Mouse (Mus musculus) intestine, embryonic 14.5 days (tissue): ENCODE measurements around the gene Mpdu1. TPM values are rescaled to one million over a fixed set of nuclear protein-coding genes. Genes with fewer than 3 reads are reported as not detected.

Experiments
- ATAC-seq: fragments of 200-750 bp; cut with Nextera tagmentation; replicated peaks from 2 replicates; pipeline ENCODE4 v1.8.0; 2017; ENCODE audit warnings: low read depth, moderate number of reproducible peaks, moderate TSS enrichment, moderate library complexity; ENCODE audit not compliant: low FRiP score, low TSS enrichment
- DNase-seq: peaks from one replicate; pipeline ENCODE4 v3.0.0-alpha.2; 2018; ENCODE audit warnings: low spot score
- H3K27ac ChIP-seq: fragments of 300-500 bp; sonication (generic); 2 replicates; pipeline ENCODE4 v1.5.1; 2014; ENCODE audit warnings: low read depth, mild to moderate bottlenecking, control low read depth
- H3K27me3 ChIP-seq: fragments of 300-500 bp; sonication (generic); replicated peaks from 2 replicates; pipeline ENCODE4 v1.6.1; 2014; ENCODE audit warnings: low read length, control low read depth; ENCODE audit not compliant: control insufficient read depth, insufficient read depth
- H3K36me3 ChIP-seq: fragments of 300-500 bp; sonication (generic); 2 replicates; pipeline ENCODE4 v1.6.1; 2014; ENCODE audit warnings: low read length, control low read depth; ENCODE audit not compliant: control insufficient read depth, insufficient read depth
- H3K4me1 ChIP-seq: fragments of 300-500 bp; sonication (generic); replicated peaks from 2 replicates; pipeline ENCODE4 v1.6.1; 2014; ENCODE audit warnings: low read length, control low read depth, mixed read lengths; ENCODE audit not compliant: control insufficient read depth, insufficient read depth
- H3K4me2 ChIP-seq: fragments of 300-500 bp; sonication (generic); 2 replicates; pipeline ENCODE4 v1.6.1; 2014; ENCODE audit warnings: low read length
- H3K4me3 ChIP-seq: fragments of 300-500 bp; sonication (generic); 2 replicates; pipeline ENCODE4 v1.5.1; 2014; ENCODE audit warnings: low read depth, low read length, control low read depth, mixed read lengths
- H3K9ac ChIP-seq: fragments of 300-500 bp; sonication (generic); 2 replicates; pipeline ENCODE4 v1.6.1; 2014; ENCODE audit warnings: mild to moderate bottlenecking, low read length
- H3K9me3 ChIP-seq: fragments of 300-500 bp; sonication (generic); 2 replicates; pipeline ENCODE4 v1.6.1; 2016; ENCODE audit warnings: low read length, control low read depth; ENCODE audit not compliant: control insufficient read depth
- WGBS: fragments of 180-500 bp; shearing (Covaris S2); extraction: QIAGEN DNeasy Blood & Tissue Kit; methylation state at CpG from one replicate; pipeline ENCODE4 v1.1.7; 2014; 5-methylcytosine and 5-hydroxymethylcytosine counted together
- polyA plus RNA-seq: library from polyadenylated mRNA; unstranded; fragments of >200 nt; fragmentation: Nextera tagmentation; extraction: Ambion mirVana; gene quantifications from 2 replicates; pipeline ENCODE4 v1.2.1, GENCODE M21; 2014

Mpdu1 gene
- polyA plus RNA-seq, 1 experiment from 2014 or later, result 39.3 TPM

DNA sequence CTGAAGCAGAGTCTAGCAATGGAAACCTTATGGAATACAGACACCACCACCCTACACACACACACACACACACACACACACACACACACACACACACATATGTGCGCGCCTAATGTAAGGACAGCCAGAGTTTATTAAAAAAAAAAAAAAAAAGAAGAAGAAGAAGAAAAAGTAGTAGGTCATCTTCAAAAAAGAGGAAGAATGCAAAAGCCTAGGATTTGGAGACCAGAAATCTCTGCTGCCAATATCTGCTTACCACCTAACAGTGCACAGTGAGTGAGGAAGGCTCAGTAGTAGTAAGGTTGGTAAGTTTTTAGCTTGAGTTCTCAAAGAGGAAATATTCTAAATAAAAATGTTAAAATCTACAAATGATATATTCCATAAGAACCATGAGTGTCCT, 16.7 kb upstream of the Mpdu1 start:
- Histone ChIP-seq H3K9me3 (no peaks in the 10 kb centered on the region), H3K4me1 (peaks cover 22% of the 10 kb centered on the region), H3K4me3 (no peak overlapping the region), H3K9ac (no peak overlapping the region), H3K27ac (no peak overlapping the region), H3K36me3 (peaks cover 56% of the 10 kb centered on the region), H3K27me3 (no peaks in the 10 kb centered on the region), H3K4me2 (no peak overlapping the region)
- WGBS, result 85% methylated on average over 2 of the region's 2 CpGs
- no peak for ATAC-seq
- no peak for DNase-seq

DNA sequence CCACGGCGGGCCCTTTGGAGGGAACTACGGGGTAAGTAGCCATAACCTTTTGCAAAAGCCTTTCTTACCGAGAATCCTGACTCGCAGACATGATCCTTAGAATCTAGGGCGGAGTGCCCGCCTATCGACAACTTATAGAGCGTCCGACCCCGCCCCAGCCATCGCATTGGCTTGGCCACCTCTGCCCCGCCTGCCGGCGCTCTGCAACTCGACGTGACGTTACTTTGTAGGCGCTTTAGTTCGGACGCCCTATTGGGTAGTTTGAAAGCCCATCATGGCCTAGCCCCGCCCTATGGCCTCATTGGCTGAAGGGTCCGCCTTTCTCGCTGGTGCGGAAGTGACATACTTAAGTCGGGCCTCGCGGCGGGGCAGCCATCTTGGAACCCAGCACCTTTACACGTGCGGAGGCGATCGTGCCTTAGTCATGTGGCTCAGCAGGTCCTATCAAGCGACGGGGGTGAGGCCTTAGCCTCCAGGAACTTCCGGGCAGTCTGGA, 9.8 kb upstream of the Mpdu1 start, which contains the start of gene Eif4a1:
Gene Eif4a1, minus strand, starts transcription at position 213 of the 496 bp plus-strand sequence.
- peak within 1 kb of the TSS; percentile 76 for H3K4me2 ChIP-seq
- H3K9me3 ChIP-seq, result no peaks in the 10 kb centered on the region
- under 1% methylated on average over 36 of the region's 36 CpGs for WGBS
- peak; percentile 97 for ATAC-seq
- H3K36me3 ChIP-seq, result peaks cover 77% of the 10 kb centered on the region
- DNase-seq, result peak; percentile 99
- peak within 1 kb of the TSS; percentile 97 for H3K27ac ChIP-seq
- peak within 1 kb of the TSS; percentile 56 for H3K4me3 ChIP-seq
- peak within 1 kb of the TSS; percentile 100 for H3K9ac ChIP-seq
- peaks cover 10% of the 10 kb centered on the region; the same call in 1 of the 2 replicates for H3K4me1 ChIP-seq
- H3K27me3 ChIP-seq, result no peaks in the 10 kb centered on the region

DNA sequence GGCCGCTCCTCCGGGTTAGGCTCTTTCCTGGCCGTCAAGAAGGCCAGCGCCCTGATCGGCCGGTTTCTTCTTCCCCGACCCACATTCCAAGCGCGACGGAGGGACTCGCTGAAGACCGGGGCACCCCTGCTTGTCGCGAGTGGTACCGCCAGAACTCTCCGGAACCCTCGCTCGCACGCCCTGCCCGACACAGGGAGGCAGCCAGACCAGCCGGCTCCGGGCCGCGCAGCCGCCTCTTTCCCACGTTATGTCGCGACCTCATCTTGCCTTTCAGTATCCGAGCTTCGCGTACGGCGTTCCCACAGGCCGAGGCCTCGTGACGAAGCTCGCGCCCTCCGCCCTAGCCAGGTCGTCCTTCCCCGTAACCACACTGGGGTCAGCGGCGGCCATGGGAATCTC, 9.3 kb upstream of the Mpdu1 start:
- Histone ChIP-seq H3K36me3 (peaks cover 75% of the 10 kb centered on the region), H3K9me3 (no peaks in the 10 kb centered on the region), H3K9ac (peak overlapping the region; percentile 100), H3K4me2 (peak overlapping the region; percentile 76), H3K27ac (peak overlapping the region; percentile 97), H3K27me3 (no peaks in the 10 kb centered on the region), H3K4me3 (peak overlapping the region; percentile 56), H3K4me1 (peaks cover 10% of the 10 kb centered on the region; the same call in 1 of the 2 replicates)
- ATAC-seq, result peak; percentile 1
- DNase-seq, result no peak
- 0% methylated on average over 42 of the region's 43 CpGs for WGBS

DNA sequence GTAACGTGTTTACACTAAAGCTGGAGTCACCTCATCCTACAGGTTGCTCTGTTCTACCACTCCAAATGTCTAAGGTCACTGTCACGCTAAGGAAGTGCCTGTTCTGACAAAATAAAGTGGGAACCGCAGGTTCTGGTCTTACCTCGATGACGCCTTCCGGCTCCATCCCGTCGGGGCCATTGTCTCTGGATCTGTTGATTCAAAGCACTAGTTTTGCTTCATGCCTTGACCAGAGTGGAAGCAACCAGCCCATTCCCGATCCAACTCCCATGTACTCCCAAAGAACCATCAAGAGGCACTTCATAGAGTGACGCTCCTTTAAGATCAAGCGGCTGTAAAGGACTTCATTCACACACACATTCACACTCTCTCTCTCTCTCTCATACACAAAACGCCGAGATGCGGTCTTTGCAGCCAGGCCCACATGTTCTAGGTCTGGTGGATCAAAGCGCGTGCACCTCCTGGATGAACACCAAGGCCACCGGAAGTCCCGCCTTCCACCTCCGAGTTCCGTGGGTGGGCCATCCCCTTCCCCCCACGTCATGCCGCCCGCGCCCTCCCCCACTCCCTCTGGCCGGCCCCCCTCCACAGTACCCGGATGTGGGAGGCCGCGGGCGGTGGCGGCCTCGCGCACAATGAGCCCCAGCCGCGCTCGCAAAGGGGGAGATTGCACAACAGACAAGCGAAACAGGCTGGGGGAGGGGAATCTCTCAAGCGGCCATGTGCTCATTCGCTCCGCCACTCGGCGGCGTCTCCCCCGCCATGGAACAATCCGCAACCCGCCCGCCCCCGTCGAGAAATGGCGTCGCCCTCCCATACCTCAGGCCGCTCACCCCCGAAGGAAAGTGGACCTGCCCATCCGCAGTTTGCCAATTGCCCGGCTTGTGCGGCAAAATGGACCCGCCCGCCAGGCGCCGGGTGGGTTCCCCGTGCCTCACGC, 8.6 kb upstream of the Mpdu1 start:
- Histone ChIP-seq H3K27me3 (no peaks in the 10 kb centered on the region), H3K27ac (peak overlapping the region; percentile 97), H3K9ac (peak overlapping the region; percentile 100), H3K4me3 (peak overlapping the region; percentile 56), H3K36me3 (peaks cover 75% of the 10 kb centered on the region), H3K4me1 (peaks cover 10% of the 10 kb centered on the region; the same call in 1 of the 2 replicates), H3K9me3 (no peaks in the 10 kb centered on the region), H3K4me2 (peak overlapping the region; percentile 76)
- ATAC-seq, result peak; percentile 68
- 1% methylated on average over 57 of the region's 61 CpGs for WGBS
- peak; percentile 96 for DNase-seq

DNA sequence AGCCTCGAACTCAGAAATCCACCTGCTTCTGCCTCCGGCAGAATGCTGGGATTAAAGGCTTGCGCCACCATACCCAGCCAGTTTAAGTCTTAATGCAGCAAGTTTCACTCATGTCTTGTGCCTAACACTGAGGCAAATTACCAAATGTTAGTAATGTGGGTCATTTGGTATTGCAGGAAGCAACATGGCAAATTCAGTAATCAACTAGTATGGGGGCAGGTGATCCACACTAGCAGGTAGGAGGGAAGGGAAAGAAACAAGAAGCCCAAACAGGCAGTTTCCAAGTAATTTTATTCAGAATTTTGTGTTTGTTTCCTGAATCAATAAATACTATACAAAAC, 4.2 kb upstream of the Mpdu1 start:
- Histone ChIP-seq H3K4me2 (no peak overlapping the region), H3K27ac (no peak overlapping the region), H3K4me3 (no peak overlapping the region), H3K36me3 (peaks cover 73% of the 10 kb centered on the region), H3K9ac (no peak overlapping the region), H3K27me3 (no peaks in the 10 kb centered on the region), H3K4me1 (peaks cover 11% of the 10 kb centered on the region), H3K9me3 (no peaks in the 10 kb centered on the region)
- DNase-seq (no peak), ATAC-seq (no peak)
- 86% methylated on average over 3 of the region's 3 CpGs for WGBS

DNA sequence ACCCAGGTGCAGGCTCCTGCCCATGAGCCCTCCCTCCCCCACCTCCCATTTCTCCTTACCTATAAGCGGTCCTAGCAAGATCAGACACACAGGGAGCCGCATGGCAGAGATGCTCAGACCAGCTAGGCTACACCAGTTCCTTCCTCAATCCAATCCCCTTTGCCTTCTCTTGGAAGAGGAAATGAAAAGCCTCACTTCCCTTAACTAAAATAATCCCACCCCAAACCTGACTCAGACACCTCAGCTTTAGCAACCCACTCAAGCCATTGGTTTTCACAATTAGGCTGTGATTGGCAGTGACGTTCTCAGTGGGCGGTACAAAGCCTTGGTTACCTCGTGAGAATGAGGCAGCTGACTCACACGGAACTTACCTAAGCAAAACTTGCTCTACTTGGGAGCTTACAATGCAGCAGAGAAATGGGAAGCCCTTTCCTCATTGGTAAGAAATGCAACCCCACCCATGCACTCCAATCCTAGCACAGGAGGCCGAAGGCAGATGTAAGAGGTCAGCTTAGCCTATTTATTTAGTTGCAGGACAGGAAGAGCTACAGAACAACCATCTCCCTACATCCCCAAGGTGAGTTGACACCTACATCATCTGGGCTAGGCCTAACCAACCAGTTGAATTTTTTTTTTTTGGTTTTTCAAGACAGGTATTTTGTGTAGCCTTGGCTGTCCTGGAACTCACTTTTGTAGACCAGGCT, 3.7 kb upstream of the Mpdu1 start, which contains the start of gene Cd68:
Gene Cd68, minus strand, starts transcription at position 193 of the 704 bp plus-strand sequence.
- H3K4me2 ChIP-seq, result no peak within 1 kb of the TSS
- DNase-seq (no peak), ATAC-seq (no peak)
- H3K9me3 ChIP-seq, result no peaks in the 10 kb centered on the region
- peaks cover 73% of the 10 kb centered on the region for H3K36me3 ChIP-seq
- H3K4me3 ChIP-seq, result no peak within 1 kb of the TSS
- H3K9ac ChIP-seq, result no peak within 1 kb of the TSS
- peak within 1 kb of the TSS; percentile 38 for H3K27ac ChIP-seq
- H3K4me1 ChIP-seq, result peaks cover 15% of the 10 kb centered on the region
- WGBS, result 32% methylated on average over 7 of the region's 7 CpGs
- H3K27me3 ChIP-seq, result no peaks in the 10 kb centered on the region

DNA sequence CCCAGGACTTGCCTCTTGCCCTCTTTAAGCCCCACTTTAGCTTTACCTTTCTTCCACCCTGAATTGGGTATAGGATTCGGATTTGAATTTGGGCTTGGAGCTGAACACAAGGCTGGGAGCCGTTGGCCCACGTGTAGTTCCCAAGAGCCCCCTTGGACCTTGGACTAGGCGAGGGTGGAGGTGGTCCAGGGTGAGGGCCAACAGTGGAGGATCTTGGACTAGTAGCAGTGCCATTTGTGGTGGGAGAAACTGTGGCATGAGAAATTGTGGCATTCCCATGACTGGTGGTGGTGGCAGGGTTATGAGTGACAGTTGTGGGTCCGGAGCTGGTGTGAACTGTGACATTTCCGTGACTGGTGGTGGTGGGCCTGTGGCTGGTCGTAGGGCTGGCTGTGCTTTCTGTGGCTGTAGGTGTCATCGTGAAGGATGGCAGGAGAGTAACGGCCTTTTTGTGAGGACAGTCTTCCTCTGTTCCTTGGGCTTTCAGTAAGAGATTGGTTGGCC, 3.1 kb upstream of the Mpdu1 start:
- no peak overlapping the region for H3K4me2 ChIP-seq

DNA sequence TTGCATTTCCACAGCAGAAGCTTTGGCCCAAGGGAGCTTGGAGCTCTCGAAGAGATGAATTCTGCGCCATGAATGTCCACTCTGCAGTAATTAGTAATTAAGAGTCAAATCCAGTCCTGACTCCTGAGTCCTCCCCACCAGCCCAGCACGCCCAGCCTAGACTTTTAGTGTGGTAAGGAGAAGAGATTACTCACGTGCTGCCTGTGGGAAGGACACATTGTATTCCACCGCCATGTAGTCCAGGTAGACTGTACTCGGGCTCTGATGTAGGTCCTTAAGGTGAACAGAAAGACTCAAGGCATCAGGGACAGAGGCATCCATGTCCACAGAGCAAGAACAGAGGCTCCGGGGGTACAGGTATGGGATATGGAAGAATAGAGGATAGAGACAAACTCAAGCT, 2.4 kb upstream of the Mpdu1 start:
- DNase-seq, result no peak
- peaks cover 67% of the 10 kb centered on the region for H3K36me3 ChIP-seq
- H3K9me3 ChIP-seq, result no peaks in the 10 kb centered on the region
- H3K4me1 ChIP-seq, result peaks cover 13% of the 10 kb centered on the region
- ATAC-seq, result no peak
- H3K4me3 ChIP-seq, result no peak overlapping the region
- H3K9ac ChIP-seq, result no peak overlapping the region
- no peaks in the 10 kb centered on the region for H3K27me3 ChIP-seq
- H3K27ac ChIP-seq, result no peak overlapping the region
- whole genome bisulfite sequencing, result 94% methylated on average over 7 of the region's 7 CpGs
- H3K4me2 ChIP-seq, result no peak overlapping the region

More for the DNA sequence above, 3.1 kb upstream of the Mpdu1 start:
- H3K9ac ChIP-seq, result no peak overlapping the region
- DNase-seq (no peak), ATAC-seq (no peak)
- H3K4me1 ChIP-seq, result peaks cover 15% of the 10 kb centered on the region
- H3K9me3 ChIP-seq, result no peaks in the 10 kb centered on the region
- H3K27ac ChIP-seq, result peak overlapping the region; percentile 38
- no peaks in the 10 kb centered on the region for H3K27me3 ChIP-seq
- H3K4me3 ChIP-seq, result no peak overlapping the region
- 78% methylated on average over 9 of the region's 9 CpGs for WGBS
- peaks cover 69% of the 10 kb centered on the region for H3K36me3 ChIP-seq
